Mouse (Mus musculus): ENCODE measurements around the gene Olfr154. TPM values are rescaled to one million over a fixed set of nuclear protein-coding genes. Genes with fewer than 3 reads are reported as not detected.

Gene Olfr154
- not detected for total RNA-seq (2023)

DNA sequence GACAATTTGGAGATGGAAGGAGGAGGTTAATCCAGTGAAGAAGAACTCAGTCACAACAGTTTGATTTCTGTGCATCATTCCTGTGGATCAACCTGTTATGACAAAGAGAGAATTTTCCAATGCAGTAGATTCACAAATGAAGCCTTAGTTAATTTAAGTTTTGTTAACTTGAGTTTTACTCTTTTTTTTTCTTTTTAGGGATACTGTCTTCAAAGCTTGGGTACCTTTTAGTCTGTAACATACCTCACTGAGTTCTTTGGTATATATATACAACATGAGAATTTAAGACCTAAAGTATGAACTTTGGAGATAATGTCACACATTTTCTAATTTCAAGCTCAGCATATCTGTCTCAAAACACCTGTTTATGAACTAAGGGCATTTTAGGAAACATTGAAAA lies at the start of gene Olfr154:
TSS of gene Olfr154 (minus strand) at position 101 of the 400 bp plus-strand sequence.

DNA sequence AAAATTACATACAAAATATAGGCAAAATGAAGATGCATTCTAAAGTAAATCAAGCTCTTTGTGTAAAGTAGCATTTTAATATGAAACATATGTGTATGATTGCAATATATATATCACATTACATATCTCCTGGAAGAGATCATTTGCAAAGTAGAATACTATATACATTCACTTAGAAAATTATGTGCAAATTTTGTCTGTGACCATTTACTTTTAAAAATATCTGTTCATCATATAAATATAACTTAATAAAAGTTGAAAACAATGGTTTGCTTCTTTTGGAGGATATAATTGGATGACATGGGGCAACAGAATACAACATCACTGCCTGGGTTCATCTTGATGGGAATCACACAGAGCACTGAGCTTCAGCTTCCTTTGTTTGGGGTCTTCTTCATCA lies 24.9 kb upstream of the Olfr154 start, which contains the start of gene Olfr1008:
TSS of gene Olfr1008 (plus strand) at position 301 of the 400 bp plus-strand sequence.

DNA sequence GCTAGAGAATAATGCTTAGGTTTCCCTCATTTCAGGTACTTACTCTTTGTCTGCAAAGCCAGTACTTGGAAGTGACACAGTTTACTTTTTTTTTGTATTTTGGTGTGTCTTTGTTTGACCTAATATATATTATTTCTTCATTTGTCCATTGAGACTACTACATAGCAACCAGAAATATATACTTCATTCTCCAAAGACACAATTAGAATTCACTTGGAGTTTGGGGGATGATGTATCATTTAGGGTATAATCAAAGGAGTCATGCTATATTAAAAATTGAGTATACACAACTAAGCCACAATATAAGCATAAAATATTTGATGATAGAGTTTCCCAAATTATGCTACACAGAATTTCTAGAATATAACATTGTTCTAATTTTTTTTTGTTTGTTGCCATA lies 14.4 kb upstream of the Olfr154 start, which contains the start of gene Olfr1006:
TSS of gene Olfr1006 (minus strand) at position 101 of the 400 bp plus-strand sequence.

DNA sequence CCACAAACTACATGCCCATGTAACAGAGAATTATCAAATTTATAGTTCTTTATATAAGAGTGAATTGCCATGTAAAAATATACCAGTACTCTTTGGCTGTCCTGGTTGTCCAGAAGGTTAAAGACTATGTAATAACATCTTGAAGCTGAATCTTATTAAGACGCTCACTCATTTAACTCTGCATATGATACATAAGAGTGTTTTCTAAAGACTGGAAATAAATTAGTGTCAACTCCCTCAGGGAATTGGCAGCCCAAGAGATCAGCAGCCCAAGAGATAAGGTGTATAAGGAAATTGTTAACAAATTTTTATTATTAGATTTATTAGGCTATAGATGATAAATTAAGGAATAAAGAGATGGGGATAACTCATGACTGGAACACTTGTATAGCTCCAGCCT lies 13.7 kb downstream of the Olfr154 start, which contains the start of gene Olfr1002:
TSS of gene Olfr1002 (minus strand) at position 101 of the 400 bp plus-strand sequence.

Other genes starting within 250 kb of the Olfr154 start
- gene Olfr993, start 249.6 kb downstream of the Olfr154 start, total RNA-seq (2023) = not detected
- not detected for gene Olfr994, start 228.0 kb downstream of the Olfr154 start, total RNA-seq (2023)
- gene Olfr995, start 220.8 kb downstream of the Olfr154 start, total RNA-seq (2023) = not detected
- not detected for gene 4833423E24Rik, start 145.4 kb downstream of the Olfr154 start, total RNA-seq (2023)
- gene Olfr996, start 85.2 kb downstream of the Olfr154 start, total RNA-seq (2023) = not detected
- not detected for gene Olfr998, start 75.5 kb downstream of the Olfr154 start, total RNA-seq (2023)
- gene Olfr1000, start 52.6 kb downstream of the Olfr154 start, total RNA-seq (2023) = not detected
- gene Olfr1002, start 13.8 kb downstream of the Olfr154 start, total RNA-seq (2023) = not detected
- gene Olfr1006, start 14.3 kb upstream of the Olfr154 start, total RNA-seq (2023) = not detected
- not detected for gene Olfr1008, start 25.0 kb upstream of the Olfr154 start, total RNA-seq (2023)
- not detected for gene Olfr1009, start 51.0 kb upstream of the Olfr154 start, total RNA-seq (2023)
- gene Olfr1012, start 98.3 kb upstream of the Olfr154 start, total RNA-seq (2023) = not detected
- not detected for gene Olfr1013, start 102.6 kb upstream of the Olfr154 start, total RNA-seq (2023)
- not detected for gene Olfr1014, start 108.3 kb upstream of the Olfr154 start, total RNA-seq (2023)
- gene Olfr1015, start 117.6 kb upstream of the Olfr154 start, total RNA-seq (2023) = not detected
- gene Olfr1016, start 138.1 kb upstream of the Olfr154 start, total RNA-seq (2023) = not detected
- gene Olfr1018, start 154.0 kb upstream of the Olfr154 start, total RNA-seq (2023) = not detected
- not detected for gene Olfr1019, start 181.0 kb upstream of the Olfr154 start, total RNA-seq (2023)
- gene Olfr1020, start 182.6 kb upstream of the Olfr154 start, total RNA-seq (2023) = not detected
- gene Olfr1022, start 204.1 kb upstream of the Olfr154 start, total RNA-seq (2023) = not detected
- not detected for gene Olfr1023, start 221.2 kb upstream of the Olfr154 start, total RNA-seq (2023)
- not detected for gene Olfr1024, start 240.6 kb upstream of the Olfr154 start, total RNA-seq (2023)